Mouse (Mus musculus) neural tube, embryonic 14.5 days (tissue): ENCODE measurements around the gene Rin2. TPM values are rescaled to one million over a fixed set of nuclear protein-coding genes. Genes with fewer than 3 reads are reported as not detected.

Experiments
- ATAC-seq: fragments of 200-750 bp; cut with Nextera tagmentation; 2 replicates; pipeline ENCODE4 v1.8.0; 2017; ENCODE audit warnings: low read depth, mild to moderate bottlenecking, moderate TSS enrichment, moderate library complexity
- H3K27ac ChIP-seq: fragments of 300-500 bp; sonication (generic); 2 replicates; pipeline ENCODE4 v1.5.1; 2014; ENCODE audit warnings: low read depth, mild to moderate bottlenecking, control low read depth, low read length, moderate library complexity, mixed read lengths
- H3K27me3 ChIP-seq: fragments of 300-500 bp; sonication (generic); 2 replicates; pipeline ENCODE4 v1.6.1; 2014; ENCODE audit warnings: low read length; ENCODE audit not compliant: control insufficient read depth, insufficient read depth
- H3K36me3 ChIP-seq: fragments of 300-500 bp; sonication (generic); 2 replicates; pipeline ENCODE4 v1.6.1; 2014; ENCODE audit warnings: low read length, mixed read lengths; ENCODE audit not compliant: control insufficient read depth, insufficient read depth
- H3K4me1 ChIP-seq: fragments of 300-500 bp; sonication (generic); 2 replicates; pipeline ENCODE4 v1.6.1; 2014; ENCODE audit warnings: low read length; ENCODE audit not compliant: control insufficient read depth, insufficient read depth
- H3K4me2 ChIP-seq: fragments of 300-500 bp; sonication (generic); 2 replicates; pipeline ENCODE4 v1.6.1; 2014; ENCODE audit warnings: mild to moderate bottlenecking, low read depth, low read length, control low read depth
- H3K4me3 ChIP-seq: fragments of 300-500 bp; sonication (generic); 2 replicates; pipeline ENCODE4 v1.5.1; 2014; ENCODE audit warnings: low read depth, low read length, control low read depth, mixed read lengths
- H3K9ac ChIP-seq: fragments of 300-500 bp; sonication (generic); replicated peaks from 2 replicates; pipeline ENCODE4 v1.6.1; 2014; ENCODE audit warnings: low read depth, mild to moderate bottlenecking, control low read depth, low read length, mixed read lengths
- H3K9me3 ChIP-seq: fragments of 300-500 bp; sonication (generic); 2 replicates; pipeline ENCODE4 v1.6.1; 2016; ENCODE audit warnings: low read length; ENCODE audit not compliant: control insufficient read depth
- WGBS: fragments of 180-500 bp; shearing (Covaris S2); extraction: QIAGEN DNeasy Blood & Tissue Kit; methylation state at CpG from one replicate; pipeline ENCODE4 v1.1.7; 2014; 5-methylcytosine and 5-hydroxymethylcytosine counted together
- polyA plus RNA-seq: library from polyadenylated mRNA; unstranded; fragments of >200 nt; fragmentation: Nextera tagmentation; extraction: Ambion mirVana; gene quantifications from 2 replicates; pipeline ENCODE4 v1.2.1, GENCODE M21; 2014

Gene Rin2
- polyA plus RNA-seq, 1 experiment from 2014 or later, result 11.4 TPM

DNA sequence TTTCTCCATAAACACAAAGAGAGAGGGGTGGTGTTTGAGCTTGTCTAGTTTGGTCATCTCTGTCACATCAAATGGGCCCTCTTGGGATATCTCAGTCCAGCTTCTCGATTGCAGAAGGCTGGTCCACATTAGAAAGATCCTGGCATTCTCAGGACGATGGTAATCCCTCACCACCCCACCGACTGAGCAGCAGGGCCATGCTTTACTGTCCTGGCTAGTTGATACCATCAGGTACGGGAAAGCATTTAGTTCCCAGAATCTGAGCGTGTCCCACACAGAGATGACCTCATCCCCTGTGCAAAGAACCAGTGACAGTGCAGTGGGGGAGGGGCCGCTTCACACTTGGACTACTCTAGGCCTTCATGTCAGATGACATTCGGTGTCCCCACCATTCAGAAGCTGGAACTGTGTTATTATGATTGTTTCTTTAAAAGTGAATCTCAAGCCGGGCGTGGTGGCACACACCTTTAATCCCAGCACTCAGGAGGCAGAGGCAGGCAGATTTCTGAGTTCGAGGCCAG is 128.9 kb downstream of the Rin2 start:
- H3K27me3 ChIP-seq, result no peaks in the 10 kb centered on the region
- no peaks in the 10 kb centered on the region for H3K4me1 ChIP-seq
- H3K4me3 ChIP-seq, result no peak overlapping the region
- ATAC-seq, result no peak
- H3K4me2 ChIP-seq, result no peak overlapping the region
- H3K36me3 ChIP-seq, result no peaks in the 10 kb centered on the region
- no peak overlapping the region for H3K27ac ChIP-seq
- no peak overlapping the region for H3K9ac ChIP-seq
- no peaks in the 10 kb centered on the region for H3K9me3 ChIP-seq
- 95% methylated on average over 10 of the region's 10 CpGs for WGBS

DNA sequence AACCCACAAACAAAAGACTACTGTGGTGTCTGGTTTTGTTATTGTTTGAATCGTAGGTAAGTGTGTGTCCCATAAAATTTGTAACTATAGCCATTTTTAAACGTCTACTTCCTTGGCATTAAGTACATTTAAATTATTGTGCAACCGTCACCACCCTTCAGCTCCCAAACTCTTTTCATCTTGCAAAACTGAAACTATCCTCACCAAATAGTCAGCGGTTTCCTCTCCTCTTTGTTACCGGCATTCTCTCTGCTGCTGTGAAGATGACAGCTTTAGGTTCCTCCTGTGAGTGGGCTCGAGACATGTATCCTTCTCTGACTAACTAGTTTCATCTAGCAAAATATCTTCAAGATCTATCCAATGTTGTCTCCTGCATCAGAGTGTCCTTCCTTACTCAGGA is 129.5 kb downstream of the Rin2 start:
- WGBS, result 96% methylated on average over 6 of the region's 6 CpGs

DNA sequence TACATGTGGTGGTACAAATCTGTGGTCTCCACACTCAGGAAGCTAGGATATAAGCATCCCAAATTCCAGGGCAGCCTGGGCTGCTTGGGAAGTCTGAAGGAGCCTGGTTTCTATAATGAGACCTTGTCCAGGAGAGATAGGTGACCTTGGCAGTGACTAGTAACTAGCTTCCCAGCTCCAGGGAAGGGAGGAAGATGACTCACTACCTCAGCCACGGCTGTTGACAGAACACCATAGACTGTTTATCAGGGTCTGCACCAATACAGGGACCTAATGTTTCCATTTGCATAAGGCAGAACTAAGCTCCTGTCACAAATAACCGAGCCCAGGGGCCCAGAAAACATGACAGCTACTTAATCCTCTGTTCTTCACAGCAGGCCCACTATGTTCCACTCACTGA is 132.3 kb downstream of the Rin2 start:
- no peaks in the 10 kb centered on the region for H3K27me3 ChIP-seq
- H3K9ac ChIP-seq, result no peak overlapping the region
- no peaks in the 10 kb centered on the region for H3K4me1 ChIP-seq
- no peak overlapping the region for H3K4me2 ChIP-seq
- H3K36me3 ChIP-seq, result no peaks in the 10 kb centered on the region
- WGBS, result 82% methylated on average over 2 of the region's 2 CpGs
- H3K27ac ChIP-seq, result no peak overlapping the region
- ATAC-seq, result no peak
- H3K4me3 ChIP-seq, result no peak overlapping the region
- no peaks in the 10 kb centered on the region for H3K9me3 ChIP-seq

More for the DNA sequence above, 129.5 kb downstream of the Rin2 start:
- Histone ChIP-seq H3K4me1 (no peaks in the 10 kb centered on the region), H3K4me3 (no peak overlapping the region), H3K27me3 (no peaks in the 10 kb centered on the region), H3K9ac (no peak overlapping the region), H3K4me2 (no peak overlapping the region), H3K27ac (no peak overlapping the region), H3K36me3 (no peaks in the 10 kb centered on the region), H3K9me3 (no peaks in the 10 kb centered on the region)
- ATAC-seq, result no peak

DNA sequence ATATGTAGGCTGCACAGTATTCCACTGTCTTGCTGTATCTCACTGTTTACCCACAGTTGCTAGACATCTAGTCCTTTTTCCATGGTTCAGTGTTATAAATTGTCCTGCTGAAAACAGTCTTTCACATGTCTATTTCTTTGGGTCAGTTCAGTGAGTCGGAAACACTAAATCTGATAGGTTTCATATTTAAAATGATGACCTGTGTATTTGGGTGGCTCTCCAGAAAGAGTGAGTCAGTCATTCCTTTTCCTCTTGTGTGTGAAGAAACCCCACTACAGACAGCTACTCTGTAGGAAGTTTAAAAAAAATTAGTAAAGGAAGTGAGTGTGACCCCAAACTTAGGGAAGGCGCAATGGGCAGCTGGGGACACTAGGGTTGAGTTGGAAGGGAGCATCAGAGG is 133.2 kb downstream of the Rin2 start:
- 89% methylated on average over 2 of the region's 2 CpGs for WGBS
- ATAC-seq, result no peak
- Histone ChIP-seq H3K27ac (no peak overlapping the region), H3K9me3 (no peaks in the 10 kb centered on the region), H3K4me3 (no peak overlapping the region), H3K4me1 (no peaks in the 10 kb centered on the region), H3K4me2 (no peak overlapping the region), H3K9ac (no peak overlapping the region), H3K27me3 (no peaks in the 10 kb centered on the region), H3K36me3 (no peaks in the 10 kb centered on the region)

DNA sequence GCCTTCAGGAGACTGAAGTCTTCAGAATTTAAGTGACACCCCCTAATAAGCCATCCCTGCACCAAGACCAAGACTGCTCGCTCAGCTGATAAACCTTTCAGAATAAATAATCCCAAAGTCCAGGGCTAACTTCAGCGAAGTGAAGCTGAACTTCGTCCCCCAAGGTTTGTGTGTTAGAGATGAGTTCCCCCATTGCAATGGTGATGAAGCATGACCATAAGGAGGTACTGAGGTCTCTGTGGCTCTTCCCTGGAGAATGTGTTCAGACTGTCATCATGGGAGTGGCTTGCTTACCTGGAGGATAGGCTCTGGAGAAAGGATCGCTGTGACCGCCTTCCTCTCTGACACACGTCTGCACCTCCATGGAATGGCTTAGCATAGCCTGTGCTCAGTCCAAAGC is 133.7 kb downstream of the Rin2 start:
- ATAC-seq, result no peak
- Histone ChIP-seq H3K4me2 (no peak overlapping the region), H3K4me1 (no peaks in the 10 kb centered on the region), H3K9me3 (no peaks in the 10 kb centered on the region), H3K36me3 (no peaks in the 10 kb centered on the region), H3K27ac (no peak overlapping the region), H3K9ac (no peak overlapping the region), H3K4me3 (no peak overlapping the region), H3K27me3 (no peaks in the 10 kb centered on the region)
- WGBS, result 94% methylated on average over 6 of the region's 6 CpGs

DNA sequence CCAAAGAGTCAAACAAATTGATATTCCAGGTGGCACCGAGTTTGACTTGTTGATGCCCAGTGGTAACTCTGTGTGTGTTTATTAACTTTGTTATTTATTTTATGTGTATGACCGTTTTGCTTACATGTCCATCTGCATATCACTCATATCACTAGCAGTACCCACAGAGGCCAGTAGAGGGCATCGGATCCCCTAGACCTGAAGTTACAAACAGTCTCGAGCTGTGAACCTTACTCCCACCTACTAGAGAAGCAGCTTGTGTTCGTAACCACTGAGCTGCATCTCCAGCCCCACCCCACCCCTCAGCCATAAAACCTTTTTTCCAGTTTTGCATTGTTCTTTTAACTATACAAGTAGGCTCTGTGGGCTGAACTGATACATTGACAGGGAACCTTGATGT is 135.7 kb downstream of the Rin2 start:
- no peak overlapping the region for H3K4me2 ChIP-seq
- no peaks in the 10 kb centered on the region for H3K27me3 ChIP-seq
- H3K9me3 ChIP-seq, result no peaks in the 10 kb centered on the region
- ATAC-seq, result no peak
- H3K4me3 ChIP-seq, result no peak overlapping the region
- H3K36me3 ChIP-seq, result no peaks in the 10 kb centered on the region
- 55% methylated on average over 5 of the region's 5 CpGs for WGBS
- H3K9ac ChIP-seq, result no peak overlapping the region
- no peak overlapping the region for H3K27ac ChIP-seq
- no peaks in the 10 kb centered on the region for H3K4me1 ChIP-seq

DNA sequence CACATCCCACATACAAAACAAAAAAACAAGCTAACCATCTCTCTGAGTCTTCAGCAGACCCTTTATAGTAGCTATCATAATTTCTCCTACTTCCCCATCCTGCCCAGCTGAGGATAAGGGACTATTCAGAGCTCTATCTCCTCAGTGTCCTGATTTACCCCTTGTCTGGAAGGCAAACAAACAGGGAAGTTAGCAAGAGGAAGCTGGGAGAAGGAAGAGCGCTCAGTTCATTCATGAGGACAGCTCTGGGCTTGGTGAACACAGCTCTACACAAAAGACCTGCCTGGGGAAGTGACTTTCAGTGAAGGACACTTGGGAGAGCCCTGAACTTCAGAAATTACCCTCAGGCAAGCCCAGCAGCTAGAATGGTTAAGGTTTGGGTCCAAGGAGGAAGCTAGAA is 137.8 kb downstream of the Rin2 start:
- no peaks in the 10 kb centered on the region for H3K36me3 ChIP-seq
- H3K9me3 ChIP-seq, result peaks cover 9% of the 10 kb centered on the region; the same call in 1 of the 2 replicates
- H3K27me3 ChIP-seq, result no peaks in the 10 kb centered on the region
- WGBS, result 94% methylated on average over 1 of the region's 1 CpGs
- no peak for ATAC-seq
- H3K9ac ChIP-seq, result no peak overlapping the region
- H3K4me1 ChIP-seq, result no peaks in the 10 kb centered on the region
- no peak overlapping the region for H3K4me2 ChIP-seq
- H3K4me3 ChIP-seq, result no peak overlapping the region
- no peak overlapping the region for H3K27ac ChIP-seq

DNA sequence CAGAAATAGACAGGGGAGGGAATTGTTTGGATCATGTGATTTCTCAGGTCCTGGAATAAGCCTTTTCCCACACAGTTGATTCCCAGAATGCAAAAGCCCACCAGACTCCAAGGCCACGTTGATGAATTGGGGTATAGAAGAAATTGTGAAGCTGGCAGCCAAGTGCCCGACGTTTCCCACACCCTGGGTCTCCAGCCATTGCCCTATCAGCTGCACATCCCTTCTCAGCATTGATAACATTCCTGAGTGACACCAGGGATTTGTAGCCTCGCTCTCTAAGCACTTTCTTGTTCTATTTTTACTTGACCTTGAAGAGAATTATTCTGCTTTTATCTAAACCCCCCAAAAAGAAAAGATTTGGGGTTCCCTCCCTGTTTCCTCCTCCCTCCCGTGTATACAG is 142.2 kb downstream of the Rin2 start:
- peaks cover 9% of the 10 kb centered on the region; the same call in 1 of the 2 replicates for H3K9me3 ChIP-seq
- no peak overlapping the region for H3K9ac ChIP-seq
- H3K27me3 ChIP-seq, result no peaks in the 10 kb centered on the region
- 78% methylated on average over 5 of the region's 5 CpGs for WGBS
- no peaks in the 10 kb centered on the region for H3K4me1 ChIP-seq
- no peak overlapping the region for H3K27ac ChIP-seq
- no peaks in the 10 kb centered on the region for H3K36me3 ChIP-seq
- no peak overlapping the region for H3K4me2 ChIP-seq
- no peak overlapping the region for H3K4me3 ChIP-seq
- ATAC-seq, result no peak

DNA sequence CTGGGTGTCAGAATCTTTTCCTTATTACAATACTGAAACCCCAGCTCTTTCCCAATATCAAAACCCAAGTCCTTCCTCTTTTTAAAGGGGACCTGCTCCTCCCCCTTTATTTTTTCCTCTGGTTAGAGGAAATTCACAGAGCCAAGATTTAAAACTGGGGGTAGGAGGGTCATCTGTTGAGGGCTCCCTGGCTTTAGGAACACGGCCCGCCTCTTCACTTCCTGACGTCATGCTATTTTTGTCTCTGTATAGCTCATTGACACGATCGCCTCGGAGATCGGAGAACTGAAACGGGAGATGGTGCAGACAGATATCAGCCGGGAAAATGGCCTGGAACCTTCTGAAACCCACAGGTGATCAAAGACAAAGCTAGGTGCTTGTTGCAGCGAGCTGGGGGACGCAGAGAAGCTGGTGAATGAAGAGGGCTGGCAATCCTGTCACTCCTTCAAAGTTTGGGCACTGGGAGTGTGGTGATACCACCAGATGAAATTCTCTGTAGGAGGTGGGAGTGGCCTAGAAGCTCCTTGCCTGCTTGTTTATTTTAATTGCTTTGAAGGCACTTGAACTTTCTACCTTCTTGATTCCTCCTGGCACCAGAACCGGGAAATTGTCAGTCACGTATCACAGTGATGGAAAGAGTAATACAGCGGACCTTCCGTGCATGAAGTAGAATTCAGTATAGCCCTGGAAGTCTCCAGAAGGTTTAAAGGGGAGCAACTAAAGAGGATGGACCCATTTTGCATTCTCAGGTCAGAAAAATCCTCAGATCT is 147.2 kb downstream of the Rin2 start:
- H3K36me3 ChIP-seq, result no peaks in the 10 kb centered on the region
- no peaks in the 10 kb centered on the region for H3K27me3 ChIP-seq
- no peaks in the 10 kb centered on the region for H3K9me3 ChIP-seq
- no peak overlapping the region for H3K4me2 ChIP-seq
- WGBS, result 86% methylated on average over 15 of the region's 15 CpGs
- H3K9ac ChIP-seq, result no peak overlapping the region
- H3K27ac ChIP-seq, result no peak overlapping the region
- ATAC-seq, result no peak
- no peaks in the 10 kb centered on the region for H3K4me1 ChIP-seq
- H3K4me3 ChIP-seq, result no peak overlapping the region
